Mouse (Mus musculus) neural tube, embryonic 15.5 days (tissue): ENCODE measurements around the gene Slfn8. TPM values are rescaled to one million over a fixed set of nuclear protein-coding genes. Genes with fewer than 3 reads are reported as not detected.
"Not testable (repeated sequence)": the region's sequence is repeated elsewhere in the genome, so short reads cannot be mapped to it uniquely, and the experiment has no call there.

Experiments
- ATAC-seq: fragments of 200-750 bp; cut with Nextera tagmentation; 2 replicates; pipeline ENCODE4 v1.8.0; 2017; ENCODE audit warnings: mild to moderate bottlenecking, moderate TSS enrichment, moderate library complexity; ENCODE audit not compliant: low FRiP score
- H3K27ac ChIP-seq: fragments of 300-500 bp; sonication (generic); replicated peaks from 2 replicates; pipeline ENCODE4 v1.5.1; 2015; ENCODE audit warnings: mild to moderate bottlenecking, inconsistent platforms
- H3K27me3 ChIP-seq: fragments of 300-500 bp; sonication (generic); replicated peaks from 2 replicates; pipeline ENCODE4 v1.6.1; 2015; ENCODE audit warnings: inconsistent platforms
- H3K36me3 ChIP-seq: fragments of 300-500 bp; sonication (generic); 2 replicates; pipeline ENCODE4 v1.6.1; 2015; ENCODE audit warnings: inconsistent platforms
- H3K4me1 ChIP-seq: fragments of 300-500 bp; sonication (generic); 2 replicates; pipeline ENCODE4 v1.6.1; 2015; ENCODE audit warnings: inconsistent platforms
- H3K4me2 ChIP-seq: fragments of 300-500 bp; sonication (generic); 2 replicates; pipeline ENCODE4 v1.6.1; 2015; ENCODE audit warnings: inconsistent platforms, mild to moderate bottlenecking, moderate library complexity
- H3K4me3 ChIP-seq: fragments of 300-500 bp; sonication (generic); replicated peaks from 2 replicates; pipeline ENCODE4 v1.5.1; 2015; ENCODE audit warnings: mild to moderate bottlenecking, inconsistent platforms
- H3K9ac ChIP-seq: fragments of 300-500 bp; sonication (generic); replicated peaks from 2 replicates; pipeline ENCODE4 v1.6.1; 2015; ENCODE audit warnings: mild to moderate bottlenecking, inconsistent platforms
- H3K9me3 ChIP-seq: fragments of 300-500 bp; sonication (generic); replicated peaks from 2 replicates; pipeline ENCODE4 v1.6.1; 2016; ENCODE audit warnings: inconsistent platforms
- WGBS: fragments of 180-500 bp; shearing (Covaris S2); methylation state at CpG from one replicate; pipeline ENCODE4 v1.1.7; 2015; ENCODE audit warnings: mixed read lengths; 5-methylcytosine and 5-hydroxymethylcytosine counted together
- polyA plus RNA-seq: library from polyadenylated mRNA; unstranded; fragments of >200 nt; fragmentation: Nextera tagmentation; extraction: Ambion mirVana; gene quantifications from 2 replicates; pipeline ENCODE4 v1.2.1, GENCODE M21; 2015

Slfn8 gene
- polyA plus RNA-seq, 1 experiment from 2014 or later: 0.22 TPM

- no peaks in the 10 kb centered on the region for H3K4me1 ChIP-seq
- H3K9ac ChIP-seq: no peak overlapping the region
- no peaks in the 10 kb centered on the region for H3K36me3 ChIP-seq
- no peaks in the 10 kb centered on the region for H3K9me3 ChIP-seq
- H3K4me3 ChIP-seq: no peak overlapping the region
- 88% methylated on average over 4 of the region's 4 CpGs for WGBS
- no peak overlapping the region for H3K4me2 ChIP-seq
- H3K27ac ChIP-seq: no peak overlapping the region
- H3K27me3 ChIP-seq: 0 out of 2 replicates have a peak, but pooled peaks cover 6% of the 10 kb centered on the region
- ATAC-seq: no peak
Observed at GRCm38 (mm10) chr11:83043891-83044290, 23.3 kb upstream of the Slfn8 start.

- Histone ChIP-seq H3K4me1 (no peaks in the 10 kb centered on the region), H3K36me3 (no peaks in the 10 kb centered on the region)
Observed at GRCm38 (mm10) chr11:83041000-83041399, 20.4 kb upstream of the Slfn8 start.

GRCm38 (mm10) chr11:83040325-83040724 lies 19.7 kb upstream of the Slfn8 start:
- Histone ChIP-seq H3K9ac (no peak overlapping the region), H3K4me2 (no peak overlapping the region; the same call in 1 of the 2 replicates), H3K27ac (no peak overlapping the region), H3K36me3 (no peaks in the 10 kb centered on the region), H3K27me3 (0 out of 2 replicates have a peak, but pooled peaks cover 6% of the 10 kb centered on the region), H3K9me3 (no peaks in the 10 kb centered on the region), H3K4me1 (no peaks in the 10 kb centered on the region), H3K4me3 (no peak overlapping the region)
- 23% methylated on average over 1 of the region's 1 CpGs for WGBS
- ATAC-seq: no peak

More at GRCm38 (mm10) chr11:83041000-83041399, 20.4 kb upstream of the Slfn8 start:
- Histone ChIP-seq H3K27ac (no peak overlapping the region), H3K4me2 (no peak overlapping the region), H3K9me3 (no peaks in the 10 kb centered on the region), H3K27me3 (0 out of 2 replicates have a peak, but pooled peaks cover 6% of the 10 kb centered on the region), H3K4me3 (no peak overlapping the region), H3K9ac (no peak overlapping the region)
- no peak for ATAC-seq

GRCm38 (mm10) chr11:83039796-83040195 lies 19.2 kb upstream of the Slfn8 start:
- Histone ChIP-seq H3K9me3 (no peaks in the 10 kb centered on the region), H3K4me3 (no peak overlapping the region; the same call in 1 of the 2 replicates), H3K27ac (no peak overlapping the region), H3K27me3 (0 out of 2 replicates have a peak, but pooled peaks cover 6% of the 10 kb centered on the region), H3K4me2 (peak overlapping the region; percentile 34), H3K4me1 (no peaks in the 10 kb centered on the region), H3K36me3 (no peaks in the 10 kb centered on the region), H3K9ac (no peak overlapping the region)
- WGBS: 15% methylated on average over 19 of the region's 19 CpGs
- no peak for ATAC-seq

GRCm38 (mm10) chr11:83039156-83039555 lies 18.5 kb upstream of the Slfn8 start:
- H3K27ac ChIP-seq: no peak overlapping the region
- 0 out of 2 replicates have a peak, but pooled peaks cover 6% of the 10 kb centered on the region for H3K27me3 ChIP-seq
- 91% methylated on average over 1 of the region's 1 CpGs for WGBS
- no peak overlapping the region for H3K4me2 ChIP-seq
- H3K36me3 ChIP-seq: no peaks in the 10 kb centered on the region
- no peak overlapping the region for H3K9ac ChIP-seq
- no peaks in the 10 kb centered on the region for H3K9me3 ChIP-seq
- no peaks in the 10 kb centered on the region for H3K4me1 ChIP-seq
- no peak overlapping the region for H3K4me3 ChIP-seq
- no peak for ATAC-seq

- WGBS: 84% methylated on average over 3 of the region's 3 CpGs
- ATAC-seq: not testable (repeated sequence)
Observed at GRCm38 (mm10) chr11:83038686-83039085, 18.1 kb upstream of the Slfn8 start.

GRCm38 (mm10) chr11:83019561-83020519 lies 770 bp downstream of the Slfn8 start:
- WGBS: 79% methylated on average over 18 of the region's 18 CpGs

More at GRCm38 (mm10) chr11:83038686-83039085, 18.1 kb upstream of the Slfn8 start:
- not testable (repeated sequence) for H3K9me3 ChIP-seq, H3K4me2 ChIP-seq, H3K27me3 ChIP-seq, H3K36me3 ChIP-seq, H3K27ac ChIP-seq, H3K4me1 ChIP-seq, H3K4me3 ChIP-seq, H3K9ac ChIP-seq

GRCm38 (mm10) chr11:83016093-83016492 lies 4.5 kb downstream of the Slfn8 start:
- H3K9ac ChIP-seq: no peak overlapping the region
- no peaks in the 10 kb centered on the region for H3K4me1 ChIP-seq
- no peaks in the 10 kb centered on the region for H3K9me3 ChIP-seq
- H3K27me3 ChIP-seq: no peaks in the 10 kb centered on the region
- ATAC-seq: no peak
- no peak overlapping the region for H3K27ac ChIP-seq
- H3K36me3 ChIP-seq: no peaks in the 10 kb centered on the region
- no peak overlapping the region for H3K4me3 ChIP-seq
- no peak overlapping the region for H3K4me2 ChIP-seq

More at GRCm38 (mm10) chr11:83019561-83020519, 770 bp downstream of the Slfn8 start:
- not testable (repeated sequence) for H3K4me2 ChIP-seq, H3K27me3 ChIP-seq, H3K9ac ChIP-seq, H3K4me3 ChIP-seq, H3K27ac ChIP-seq, H3K36me3 ChIP-seq, H3K4me1 ChIP-seq, ATAC-seq, H3K9me3 ChIP-seq

- no peak for ATAC-seq
- H3K9me3 ChIP-seq: no peaks in the 10 kb centered on the region
- 93% methylated on average over 1 of the region's 1 CpGs for WGBS
- no peak overlapping the region for H3K27ac ChIP-seq
- no peak overlapping the region for H3K9ac ChIP-seq
- H3K27me3 ChIP-seq: no peaks in the 10 kb centered on the region
- H3K4me1 ChIP-seq: no peaks in the 10 kb centered on the region
- H3K36me3 ChIP-seq: no peaks in the 10 kb centered on the region
- no peak overlapping the region for H3K4me3 ChIP-seq
- no peak overlapping the region for H3K4me2 ChIP-seq
Observed at GRCm38 (mm10) chr11:83013356-83013755, 7.3 kb downstream of the Slfn8 start.

GRCm38 (mm10) chr11:82991469-82992166 lies 29.0 kb downstream of the Slfn8 start, which contains the start of gene Slfn9:
Gene Slfn9 (minus strand): TSS chr11:82991830.
- 9% methylated on average over 14 of the region's 14 CpGs for WGBS
- Histone ChIP-seq H3K9me3 (no peaks in the 10 kb centered on the region), H3K36me3 (no peaks in the 10 kb centered on the region), H3K4me1 (peaks cover 14% of the 10 kb centered on the region), H3K9ac (no peak within 1 kb of the TSS), H3K27ac (no peak within 1 kb of the TSS), H3K4me3 (peak within 1 kb of the TSS; percentile 36), H3K4me2 (peak within 1 kb of the TSS; percentile 62), H3K27me3 (peaks cover 4% of the 10 kb centered on the region)
- ATAC-seq: no peak

GRCm38 (mm10) chr11:82990612-82991385 lies 29.8 kb downstream of the Slfn8 start:
- not testable (repeated sequence) for H3K9me3 ChIP-seq, ATAC-seq, H3K36me3 ChIP-seq, H3K27ac ChIP-seq, H3K9ac ChIP-seq, H3K27me3 ChIP-seq
- Histone ChIP-seq H3K4me3 (peak overlapping the region; percentile 36), H3K4me2 (peak overlapping the region; percentile 62), H3K4me1 (peaks cover 14% of the 10 kb centered on the region)
- WGBS: 18% methylated on average over 19 of the region's 19 CpGs
